Mouse (Mus musculus): ENCODE measurements around the gene Ggact.

- TF ChIP-seq CTCF (IDR thresholded peaks at IDR 0.05; ENCODE audit: insufficient read depth, low read length) (no peak), POLR2A (IDR thresholded peaks at IDR 0.05; ENCODE audit: borderline replicate concordance, extremely low read depth, low read depth, low read length) (no peak)
Observed at GRCm38 (mm10) chr14:122943475-122943853, 29.9 kb upstream of the Ggact start.

All from lung, adult 2 months (tissue).